Mouse (Mus musculus) spleen, adult 12 weeks (tissue): ENCODE measurements at regions not wholly inside any gene's neighbourhood (a gene's known extent, or its start where the extent isn't known, plus 50 kb on each side); places are given as distances from the start of the nearest gene placed in this dataset.

Source experiments
- DNase-seq: peaks from one replicate; pipeline ENCODE4 v3.0.0; 2022; ENCODE audit warnings: low spot score

- no peak for DNase-seq
Observed at GRCm38 (mm10) chr7:84800966-84801365, 52.4 kb upstream of the Olfr291 start.

GRCm38 (mm10) chr7:84794655-84795054, 58.7 kb upstream of the Olfr291 start:
- no peak for DNase-seq

- peak; percentile 80 for DNase-seq
Observed at GRCm38 (mm10) chr7:84779276-84779825, 74.0 kb upstream of the Olfr291 start.

GRCm38 (mm10) chr7:84777696-84778095, 75.7 kb upstream of the Olfr291 start:
- no peak for DNase-seq

DNA sequence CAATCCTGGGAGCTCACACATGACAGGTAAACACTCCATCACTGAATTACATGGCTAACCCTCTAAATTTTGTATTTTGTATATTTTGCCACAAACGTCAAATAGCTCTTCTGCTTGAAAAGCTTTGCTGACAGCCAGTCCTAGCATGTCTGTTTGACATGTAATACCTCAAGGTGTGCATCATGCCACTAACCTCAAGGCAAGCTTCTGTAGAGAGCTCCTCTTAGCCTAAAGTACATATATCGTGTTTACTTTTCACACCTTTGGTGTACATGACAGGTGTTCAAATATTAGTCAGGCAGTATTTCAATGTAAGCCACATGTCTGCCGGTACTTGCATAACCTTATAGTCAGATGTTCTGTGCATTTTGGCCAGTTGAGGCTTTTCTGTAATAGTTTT, 66.5 kb upstream of the Zfand6 start:
- no peak for DNase-seq

DNA sequence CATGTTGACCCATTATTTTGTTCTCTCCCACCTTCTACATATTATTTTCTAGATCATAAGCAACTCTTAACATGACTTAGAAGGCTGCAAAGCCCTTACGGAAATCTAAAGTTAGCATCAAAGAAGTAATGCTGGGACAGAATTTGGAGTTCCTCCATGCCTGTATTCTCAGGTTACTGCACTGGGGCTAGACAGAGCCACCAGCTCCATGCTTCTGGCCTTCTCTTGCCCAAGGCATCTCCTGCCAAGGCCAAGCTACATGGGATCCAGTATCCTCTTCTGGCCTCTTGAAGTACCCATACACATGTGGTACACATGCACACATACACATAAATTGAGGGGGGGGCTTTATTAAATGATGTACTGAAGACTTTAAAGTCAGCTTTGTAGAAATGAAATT, 63.6 kb upstream of the Zfand6 start:
- DNase-seq: no peak

DNA sequence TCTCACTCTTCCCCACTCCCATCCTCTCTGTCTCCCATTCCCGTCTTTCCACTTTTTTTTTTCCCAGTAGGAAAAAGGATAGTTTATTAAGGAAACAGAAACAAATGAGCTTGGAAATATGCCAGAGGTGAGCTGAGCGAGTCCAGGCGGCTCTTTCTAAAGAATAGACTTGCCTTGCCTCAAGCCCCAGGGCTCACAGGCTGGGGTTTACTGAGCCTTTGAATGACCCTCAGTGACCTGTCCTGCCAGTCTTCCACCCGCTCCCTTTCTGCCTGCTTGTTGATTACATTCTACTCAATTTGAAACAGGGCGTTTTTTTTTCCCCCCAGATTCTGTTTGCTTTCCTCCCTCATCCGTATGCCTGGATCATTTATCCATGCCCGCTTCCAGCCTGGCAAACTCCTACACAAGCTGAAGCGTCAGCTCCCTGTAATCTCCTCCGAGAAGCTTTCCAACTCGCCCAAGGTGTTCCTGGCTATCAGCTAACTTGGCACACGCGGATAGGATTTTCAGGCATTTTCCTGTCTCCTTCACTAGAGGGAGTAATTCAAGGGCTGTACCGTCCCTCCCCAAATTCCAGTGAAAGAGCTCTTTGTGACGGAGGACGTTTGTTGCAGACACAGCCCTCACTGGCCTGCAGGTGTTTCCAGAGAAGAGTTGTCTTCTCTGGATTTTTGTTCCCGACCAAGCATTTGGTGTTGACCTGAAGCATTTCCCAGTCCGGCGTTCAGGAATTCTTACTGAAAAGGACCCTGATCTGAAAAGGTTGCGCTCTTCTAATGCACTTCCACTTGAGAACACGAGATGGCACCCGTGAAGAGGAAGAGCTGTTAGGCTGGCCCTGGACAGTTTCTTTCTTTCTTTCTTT, 59.9 kb upstream of the Zfand6 start:
- DNase-seq: no peak

- DNase-seq: no peak
Observed at GRCm38 (mm10) chr7:84747847-84748246, 58.1 kb upstream of the Zfand6 start.

DNA sequence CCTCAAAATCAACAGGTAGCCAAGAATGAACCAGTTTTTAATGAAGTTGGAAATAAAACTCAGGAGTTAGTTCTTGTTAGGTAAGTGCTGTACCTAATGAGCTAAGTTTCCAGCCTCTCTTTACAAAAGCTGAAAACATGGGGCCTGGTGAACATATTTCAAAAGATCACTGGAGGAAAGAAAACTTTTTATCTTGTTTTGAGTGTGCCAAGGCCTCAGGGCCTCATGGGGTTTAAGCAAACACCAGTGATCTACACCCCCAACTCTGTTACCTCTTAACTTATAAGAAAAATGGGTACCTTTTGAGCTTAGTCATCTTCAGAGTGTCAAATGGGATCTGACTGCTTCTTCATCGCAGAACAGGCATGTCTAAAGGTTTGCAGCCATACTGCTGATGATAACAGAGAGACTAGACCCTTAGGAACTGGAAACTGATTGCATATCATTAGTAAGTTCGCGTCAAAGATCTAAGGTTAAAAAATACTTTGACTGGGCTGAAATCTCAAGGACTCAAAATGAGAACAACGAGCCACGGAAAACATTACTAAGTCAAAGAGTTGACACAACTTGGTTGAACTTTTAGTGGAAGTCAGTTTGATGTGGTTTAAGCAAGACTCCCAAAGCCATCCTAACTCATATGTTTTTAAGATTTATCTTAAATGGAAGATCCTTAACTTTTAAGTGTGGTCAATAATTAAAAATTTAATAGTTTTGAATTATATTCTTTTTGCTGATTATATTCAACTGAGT, 54.7 kb upstream of the Zfand6 start:
- no peak for DNase-seq

GRCm38 (mm10) chr7:84739965-84740390, 50.2 kb upstream of the Zfand6 start:
- DNase-seq: no peak
